Mouse (Mus musculus) thymus, postnatal 14 days (tissue): ENCODE measurements around the gene Cep164.

ENCODE experiments used
- DNase-seq: peaks from one replicate; pipeline ENCODE4 v3.0.0; 2021

Cep164 gene

DNA sequence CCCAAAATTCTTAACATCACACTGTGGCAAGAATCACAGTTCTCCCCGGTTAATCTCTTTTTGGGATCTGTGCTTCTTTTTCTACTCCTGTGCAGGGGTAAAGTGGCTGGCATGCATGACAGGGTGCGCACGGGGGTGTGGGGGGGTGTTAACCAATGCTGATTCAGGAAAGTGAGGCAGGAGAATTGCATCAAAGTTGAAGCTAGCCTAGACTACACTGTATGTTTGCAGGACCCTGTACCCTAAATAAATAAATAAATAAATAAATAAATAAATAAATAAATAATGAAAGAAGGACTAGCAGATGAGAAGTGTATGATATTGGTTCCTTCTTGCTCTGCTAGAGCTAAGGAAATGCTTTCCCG, 9.6 kb upstream of the Cep164 start:
- no peak for DNase-seq

DNA sequence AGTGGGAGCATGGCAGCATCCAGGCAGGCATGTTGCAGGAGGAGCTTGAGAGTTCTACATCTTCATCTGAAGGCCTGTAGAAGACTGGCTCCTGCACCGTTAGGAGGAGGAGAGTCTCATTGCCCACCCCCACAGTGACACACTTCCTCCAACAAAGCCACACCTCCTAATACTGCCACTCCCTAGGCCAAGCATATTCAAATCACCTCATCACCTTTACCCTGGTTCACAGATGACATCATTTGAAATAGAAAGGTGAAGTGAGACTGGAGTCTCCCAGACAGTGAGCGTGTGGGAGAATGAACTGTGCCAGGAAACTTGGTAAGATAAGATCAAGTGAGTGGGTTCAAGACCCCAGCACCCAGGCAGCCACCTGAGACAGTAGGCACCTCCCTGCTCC, 5.0 kb upstream of the Cep164 start:
- DNase-seq, result no peak

DNA sequence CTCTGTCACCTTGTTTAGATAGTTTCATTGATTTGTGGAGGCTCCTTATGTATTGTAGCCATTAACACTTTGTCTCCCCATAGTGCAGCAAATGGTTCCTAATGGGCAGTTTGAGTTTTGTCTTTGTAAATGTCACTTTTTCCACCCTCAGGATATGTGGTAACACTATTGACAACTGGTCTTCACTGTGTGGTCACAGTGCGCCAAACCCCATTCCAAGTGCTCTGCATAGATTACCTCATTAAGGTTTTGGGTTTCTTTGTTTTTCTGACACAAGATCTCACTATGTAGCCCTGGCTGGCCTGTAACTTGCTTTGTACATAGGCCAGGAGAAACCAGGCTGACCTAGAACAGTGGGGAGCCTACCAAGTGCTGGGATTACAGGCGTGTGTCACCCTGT, 4.4 kb upstream of the Cep164 start:
- DNase-seq, result no peak

DNA sequence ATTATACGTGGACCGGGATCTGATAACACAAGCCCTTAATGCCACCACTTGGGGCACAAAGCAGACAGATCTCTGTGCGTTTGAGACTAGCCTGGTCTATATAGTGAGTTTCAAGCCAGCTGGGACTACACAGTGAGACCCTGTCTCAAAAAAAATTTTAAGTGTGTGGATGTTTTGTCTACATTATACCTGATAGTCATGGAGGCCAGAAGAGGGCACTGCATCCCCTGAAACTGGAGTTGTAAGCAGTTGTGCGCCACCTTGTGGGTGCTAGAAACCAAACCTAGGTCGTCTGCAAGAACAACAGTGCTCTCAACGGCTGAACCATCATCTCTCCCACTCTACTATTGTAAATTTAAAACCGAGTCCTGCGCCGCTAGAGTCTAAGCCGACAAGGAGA, 616 bp upstream of the Cep164 start:
- DNase-seq, result peak; percentile 86

GRCm38 (mm10) chr9:45827663-45828290, 714 bp downstream of the Cep164 start:
- no peak for DNase-seq

GRCm38 (mm10) chr9:45818406-45819011, 10.0 kb downstream of the Cep164 start:
- no peak for DNase-seq

GRCm38 (mm10) chr9:45815525-45815924, 13.0 kb downstream of the Cep164 start:
- no peak for DNase-seq

DNA sequence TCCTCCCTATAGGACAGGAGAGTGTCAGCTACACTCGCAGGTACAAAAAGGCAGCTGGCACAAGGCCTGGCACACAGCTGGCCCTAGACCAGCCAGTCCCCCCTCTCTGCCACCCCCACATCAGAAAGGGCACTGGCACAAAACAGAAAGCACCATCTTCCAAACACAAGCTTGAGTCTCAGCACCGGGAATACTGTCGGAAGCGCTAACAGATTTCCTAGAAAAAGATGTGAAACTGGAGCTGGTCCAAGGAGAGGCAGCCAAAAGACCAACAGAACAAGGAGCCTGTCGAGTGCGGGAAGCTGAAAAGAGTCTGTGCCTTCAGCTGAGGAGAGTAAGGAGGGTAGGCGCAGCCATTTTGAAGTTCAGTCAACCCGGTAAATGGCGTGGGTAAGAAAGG, 13.4 kb downstream of the Cep164 start:
- no peak for DNase-seq

DNA sequence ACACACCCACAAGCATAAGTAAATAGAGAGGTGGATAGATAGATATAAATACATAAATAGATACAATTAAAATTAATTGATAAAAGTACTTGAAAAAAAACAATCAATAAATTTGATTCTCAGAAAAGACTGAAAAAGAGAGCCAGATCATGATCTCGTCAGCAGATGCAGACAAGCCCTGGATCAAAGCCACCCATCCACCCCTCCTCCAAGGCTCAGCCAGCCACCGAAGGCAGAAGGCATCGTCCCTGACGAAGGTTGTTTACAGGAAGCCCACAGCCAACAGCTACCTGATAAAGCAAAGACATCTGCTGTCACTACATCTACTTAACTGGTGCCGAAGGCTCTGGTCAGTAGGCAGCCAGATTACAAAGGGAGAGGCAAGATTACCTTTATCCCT, 16.5 kb downstream of the Cep164 start:
- DNase-seq, result no peak

- peak; percentile 46 for DNase-seq
These were observed 20.7 kb downstream of the Cep164 start for GRCm38 (mm10) chr9:45807761-45808160.

DNA sequence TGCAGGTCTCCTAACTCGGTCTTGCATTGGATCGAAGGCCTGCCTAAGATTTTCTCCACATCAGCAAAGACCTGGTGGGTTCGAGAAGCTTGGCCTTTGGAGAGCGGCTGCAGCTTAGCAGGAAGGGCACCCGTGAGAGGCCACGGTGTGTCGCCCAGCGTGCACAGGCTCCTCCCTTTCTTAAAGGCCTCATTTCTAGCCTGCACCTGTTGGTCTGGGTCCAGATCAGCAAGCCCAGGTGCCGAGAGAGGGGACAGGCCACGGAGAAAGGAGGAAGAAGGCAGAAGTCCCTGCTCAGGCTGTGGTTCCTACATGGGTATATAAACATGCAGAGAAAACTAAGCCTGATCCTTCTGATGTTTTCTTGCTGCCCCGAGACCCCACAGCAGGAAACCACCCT, 21.2 kb downstream of the Cep164 start:
- no peak for DNase-seq

DNA sequence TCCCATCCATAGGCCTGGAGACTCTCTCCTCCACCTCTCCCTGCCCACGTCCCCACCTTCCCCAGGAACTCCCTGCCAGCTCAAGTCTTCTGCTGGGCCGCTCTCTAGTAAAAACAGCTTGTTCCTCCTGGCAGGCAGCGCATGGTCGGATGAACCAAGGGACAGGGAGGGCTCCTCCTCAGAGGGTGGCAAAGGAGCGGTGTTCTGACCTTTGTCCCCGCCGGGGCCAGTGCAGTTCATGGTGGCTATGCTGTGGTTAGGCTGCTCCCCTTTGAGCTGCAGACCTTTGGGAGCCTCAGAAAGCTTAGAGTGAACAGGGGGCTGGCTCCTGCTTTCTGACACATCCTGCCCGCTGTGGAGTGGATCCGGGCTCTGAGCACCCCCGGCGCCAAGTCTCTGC, 21.6 kb downstream of the Cep164 start:
- DNase-seq, result no peak

DNA sequence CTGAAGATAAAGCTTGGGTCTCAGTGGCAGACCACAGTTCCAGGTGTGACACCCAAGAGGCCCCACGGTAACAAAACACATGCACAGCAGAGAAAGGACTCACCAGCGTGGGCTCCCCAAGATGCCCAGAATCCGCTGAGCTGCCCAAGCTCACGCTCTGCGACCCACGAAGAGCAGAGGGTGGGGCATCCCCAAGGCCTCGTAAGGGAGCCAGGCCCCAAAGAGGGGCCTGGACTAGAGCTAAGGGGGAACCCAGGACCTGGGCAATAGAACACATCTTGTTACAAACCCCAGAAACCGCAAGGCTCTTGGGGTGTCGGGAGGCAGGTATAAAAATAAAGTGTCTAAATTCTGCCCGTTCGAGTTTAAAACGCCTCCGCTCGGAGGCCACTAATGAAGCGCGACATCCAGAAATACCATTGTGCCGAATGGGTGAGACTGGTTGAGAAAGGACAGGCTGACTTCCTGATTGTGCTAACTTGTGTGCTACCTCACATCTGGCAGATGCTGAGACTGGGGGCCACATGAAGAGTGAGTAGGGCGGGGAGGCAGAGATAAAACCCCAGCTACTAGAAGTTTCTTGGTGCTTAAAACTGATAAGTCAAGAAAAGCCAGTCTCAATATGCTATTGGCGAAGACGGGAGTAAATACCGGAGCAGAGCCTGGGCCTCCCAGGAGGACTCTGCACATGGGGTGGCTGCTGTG, 25.3 kb downstream of the Cep164 start:
- DNase-seq, result no peak

- DNase-seq, result no peak
These were observed 29.1 kb downstream of the Cep164 start for GRCm38 (mm10) chr9:45799402-45799801.

DNA sequence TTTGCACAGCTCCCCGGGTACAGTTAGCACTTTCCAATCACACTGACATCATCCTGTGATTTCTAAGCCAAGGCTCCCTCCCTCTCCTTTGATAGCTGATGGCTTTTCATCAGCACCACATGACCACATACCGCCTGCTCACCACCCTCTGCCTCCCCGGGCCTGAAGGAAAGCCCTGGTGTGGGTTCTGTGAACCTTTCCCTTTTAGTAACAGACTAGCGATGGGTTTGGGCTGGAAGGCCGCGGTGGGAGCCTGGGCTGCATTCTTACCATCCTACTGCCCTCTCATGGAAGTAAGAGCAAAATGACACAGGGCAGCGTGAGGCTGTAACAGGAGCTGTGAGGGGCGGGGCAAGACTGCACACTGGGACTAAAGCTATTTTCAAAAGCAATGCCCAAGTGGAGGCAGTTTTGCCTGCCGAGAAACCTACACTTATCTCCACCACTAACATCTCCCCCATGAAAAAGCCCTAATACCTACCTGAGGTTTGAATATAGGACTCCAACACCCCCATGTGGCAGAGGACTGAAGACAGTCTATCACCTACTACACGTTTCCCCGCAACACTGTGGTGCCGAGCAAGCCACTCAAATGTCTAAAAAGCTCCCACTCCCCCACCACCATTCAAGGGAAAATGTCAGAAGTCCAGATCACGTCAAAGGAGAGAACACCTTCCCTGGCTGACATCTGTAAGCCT, 29.9 kb downstream of the Cep164 start:
- no peak for DNase-seq

DNA sequence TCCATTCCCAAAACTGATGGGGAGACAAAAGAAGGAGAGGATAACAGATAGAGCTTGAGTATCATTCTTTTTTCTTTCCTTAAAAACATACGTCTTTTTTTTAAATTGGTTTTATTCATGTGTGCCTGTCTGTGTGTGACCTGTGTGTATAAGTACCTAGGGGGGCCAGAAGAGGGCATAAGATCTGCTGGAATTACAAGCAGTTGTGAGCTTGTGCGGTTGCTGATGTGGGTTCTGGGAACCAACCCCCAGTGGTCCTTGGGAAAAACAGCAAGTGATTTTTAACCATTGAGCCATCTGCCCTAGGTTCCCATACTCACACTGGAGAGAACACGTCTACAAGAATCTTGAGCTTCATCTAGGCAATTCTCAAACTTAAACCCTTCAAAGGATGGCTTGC, 31.2 kb downstream of the Cep164 start:
- no peak for DNase-seq

DNA sequence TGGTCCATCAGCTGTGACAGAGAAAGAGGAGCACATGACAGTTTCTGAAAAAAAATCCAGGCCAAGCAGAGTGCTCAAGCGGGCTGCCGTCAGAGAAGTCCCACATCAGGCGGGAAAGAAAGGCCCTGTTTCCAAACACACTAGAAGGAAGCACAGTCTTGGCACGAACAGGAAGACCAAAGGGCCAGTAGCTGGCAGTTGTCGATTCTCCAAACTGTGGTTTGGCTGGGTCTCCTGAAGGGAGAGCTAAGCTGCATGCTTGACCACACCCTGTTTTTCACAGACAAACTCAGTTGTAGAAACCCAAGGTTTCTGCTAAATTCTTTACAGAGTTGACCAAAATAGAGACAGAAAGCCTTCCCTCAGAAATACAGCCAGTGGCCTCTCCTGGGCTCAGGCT, 32.8 kb downstream of the Cep164 start:
- DNase-seq, result no peak

- DNase-seq, result no peak
These were observed 34.8 kb downstream of the Cep164 start for GRCm38 (mm10) chr9:45793697-45794096.

GRCm38 (mm10) chr9:45792235-45792634, 36.3 kb downstream of the Cep164 start:
- no peak for DNase-seq

- DNase-seq, result no peak
These were observed 36.9 kb downstream of the Cep164 start for GRCm38 (mm10) chr9:45791456-45792142.

- no peak for DNase-seq
These were observed 40.1 kb downstream of the Cep164 start for GRCm38 (mm10) chr9:45788405-45788804.

- no peak for DNase-seq
These were observed 40.9 kb downstream of the Cep164 start for GRCm38 (mm10) chr9:45787547-45787946.

DNA sequence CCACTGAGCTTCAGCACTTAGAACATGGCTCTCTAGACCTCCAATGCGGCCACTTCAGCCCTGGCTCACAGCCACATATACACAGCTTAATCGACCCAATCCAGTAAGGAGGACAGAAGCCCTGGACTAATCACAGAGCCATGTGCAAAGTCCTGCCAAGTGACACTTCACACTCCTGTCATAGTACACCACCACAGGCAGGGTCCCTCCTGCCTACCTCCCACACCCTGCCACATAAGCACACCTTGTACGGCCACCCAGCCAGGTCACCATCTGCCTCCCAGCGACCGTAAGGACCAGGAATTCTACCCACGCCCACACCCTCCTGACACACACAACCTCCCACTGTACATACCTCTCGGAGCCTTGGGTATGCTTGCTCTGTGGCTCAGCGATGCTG, 41.4 kb downstream of the Cep164 start:
- no peak for DNase-seq
